Mouse (Mus musculus) layer of hippocampus, adult 2 months (tissue): Measurements from ENCODE around the gene Gm20538. TPM values are rescaled to one million over a fixed set of nuclear protein-coding genes. Genes with fewer than 3 reads are reported as not detected.

Source experiments
- DNase-seq, 2 experiments: peaks; one replicate each; pipeline ENCODE4 v3.0.0; 2022; ENCODE audit warnings: low spot score in 2 of 2
- H3K27ac ChIP-seq: fragments of 200-600 bp; 2 replicates; pipeline ENCODE4 v1.8.1; 2022
- H3K4me3 ChIP-seq: fragments of 200-600 bp; 2 replicates; pipeline ENCODE4 v1.8.1; 2022; ENCODE audit warnings: mild to moderate bottlenecking
- CTCF ChIP-seq: fragments of 200-600 bp; conservative IDR thresholded peaks from 2 replicates; pipeline ENCODE4 v1.8.1; 2022; ENCODE audit warnings: antibody characterized with exemption, mild to moderate bottlenecking, moderate library complexity
- total RNA-seq, 2 experiments: library from RNA; stranded (reverse); gene quantifications; 2 replicates each; pipeline ENCODE4 v1.2.3; 2021

Gene Gm20538
- total RNA-seq, 2 experiments from 2014 or later, result not detected

- H3K4me3 ChIP-seq, result no peak overlapping the region
- TF ChIP-seq CTCF, result no peak
- DNase-seq, result no peak
- H3K27ac ChIP-seq, result no peak overlapping the region
These were observed 56.1 kb downstream of the Gm20538 start for GRCm38 (mm10) chr19:44496511-44496910.

Other genes starting within 250 kb of the Gm20538 start
- 1 to 10 TPM; 2.3 to 2.5 TPM for gene Scd4, start 219.7 kb downstream of the Gm20538 start, total RNA-seq
- gene Scd1, start 145.0 kb downstream of the Gm20538 start, total RNA-seq, result 100 to 1,000 TPM; 139 TPM
- gene Wnt8b, start 59.4 kb downstream of the Gm20538 start, total RNA-seq, result under 1 TPM in 1 of 2 experiments, not detected in 1; 0.17 TPM
- gene Sec31b, start 7.0 kb downstream of the Gm20538 start, total RNA-seq, result under 1 TPM; 0.12 to 0.67 TPM
- gene Ndufb8, start 2.6 kb upstream of the Gm20538 start, total RNA-seq, result 100 to 1,000 TPM; 349 to 378 TPM
- gene Hif1an, start 10.0 kb upstream of the Gm20538 start, total RNA-seq, result 10 to 100 TPM; 32.7 to 33.6 TPM
- gene Pax2, start 203.2 kb upstream of the Gm20538 start, total RNA-seq, result under 1 TPM; 0.25 to 0.31 TPM